Mouse (Mus musculus): Measurements from ENCODE around the gene Hsd17b11. TPM values are rescaled to one million over a fixed set of nuclear protein-coding genes. Genes with fewer than 3 reads are reported as not detected.
"Not testable (repeated sequence)": the region's sequence is repeated elsewhere in the genome, so short reads cannot be mapped to it uniquely, and the experiment has no call there.

Gene Hsd17b11
- total RNA-seq, 4 experiments from 2014 or later, result 77.7 to 87.8 (median 80.6) TPM

- no peak for DNase-seq
Observed at GRCm38 (mm10) chr5:104035066-104035465, 13.3 kb upstream of the Hsd17b11 start.

- no peak for DNase-seq
Observed at GRCm38 (mm10) chr5:104032434-104033097, 10.8 kb upstream of the Hsd17b11 start.

GRCm38 (mm10) chr5:104025245-104025854 is 3.6 kb upstream of the Hsd17b11 start:
- no peak for DNase-seq

- DNase-seq, result no peak
Observed at GRCm38 (mm10) chr5:104024762-104025161, 3.0 kb upstream of the Hsd17b11 start.

GRCm38 (mm10) chr5:104024193-104024592 is 2.5 kb upstream of the Hsd17b11 start:
- DNase-seq, result not testable (repeated sequence)

- DNase-seq, result no peak
Observed at GRCm38 (mm10) chr5:104023289-104024020, 1.7 kb upstream of the Hsd17b11 start.

GRCm38 (mm10) chr5:104022558-104022957 is 839 bp upstream of the Hsd17b11 start:
- DNase-seq, result no peak

GRCm38 (mm10) chr5:104011419-104011818 is 10.3 kb downstream of the Hsd17b11 start:
- DNase-seq, result no peak

- no peak for DNase-seq
Observed at GRCm38 (mm10) chr5:104010261-104010660, 11.5 kb downstream of the Hsd17b11 start.

- DNase-seq, result no peak
Observed at GRCm38 (mm10) chr5:104009421-104009820, 12.3 kb downstream of the Hsd17b11 start.

- no peak for DNase-seq
Observed at GRCm38 (mm10) chr5:104007801-104008200, 13.9 kb downstream of the Hsd17b11 start.

GRCm38 (mm10) chr5:104006811-104007210 is 14.9 kb downstream of the Hsd17b11 start:
- no peak for DNase-seq

GRCm38 (mm10) chr5:104003955-104004354 is 17.8 kb downstream of the Hsd17b11 start:
- no peak for DNase-seq

- no peak for DNase-seq
Observed at GRCm38 (mm10) chr5:104003256-104003931, 18.3 kb downstream of the Hsd17b11 start.

GRCm38 (mm10) chr5:104002549-104003255 is 19.0 kb downstream of the Hsd17b11 start:
- DNase-seq, result no peak

GRCm38 (mm10) chr5:103999738-104000137 is 22.0 kb downstream of the Hsd17b11 start:
- peak; percentile 57 for DNase-seq

GRCm38 (mm10) chr5:103998739-103999138 is 23.0 kb downstream of the Hsd17b11 start:
- peak; percentile 43 for DNase-seq

- no peak for DNase-seq
Observed at GRCm38 (mm10) chr5:103995181-103995580, 26.5 kb downstream of the Hsd17b11 start.

- DNase-seq, result no peak
Observed at GRCm38 (mm10) chr5:103994669-103995068, 27.1 kb downstream of the Hsd17b11 start.

GRCm38 (mm10) chr5:103993601-103994000 is 28.1 kb downstream of the Hsd17b11 start:
- no peak for DNase-seq

GRCm38 (mm10) chr5:103992831-103993230 is 28.9 kb downstream of the Hsd17b11 start:
- no peak for DNase-seq

All from adrenal gland, adult 8-10 months (tissue).